Mouse (Mus musculus) lung, postnatal 0 days (tissue): Measurements from ENCODE around the gene Setmar. TPM values are rescaled to one million over a fixed set of nuclear protein-coding genes. Genes with fewer than 3 reads are reported as not detected.

Source experiments
- ATAC-seq: fragments of 200-750 bp; cut with Nextera tagmentation; 2 replicates; pipeline ENCODE4 v1.8.0; 2017; ENCODE audit warnings: moderate library complexity
- DNase-seq: peaks from one replicate; pipeline ENCODE4 v3.0.0-alpha.2; 2016; ENCODE audit warnings: low spot score
- H3K27ac ChIP-seq: fragments of 300-500 bp; sonication (generic); 2 replicates; pipeline ENCODE4 v1.5.1; 2014; ENCODE audit warnings: antibody characterized with exemption, mild to moderate bottlenecking, low read length, mixed read lengths
- H3K27me3 ChIP-seq: fragments of 300-500 bp; sonication (generic); replicated peaks from 2 replicates; pipeline ENCODE4 v1.6.1; 2014; ENCODE audit warnings: low read length, mixed read lengths; ENCODE audit not compliant: insufficient read depth
- H3K36me3 ChIP-seq: fragments of 300-500 bp; sonication (generic); 2 replicates; pipeline ENCODE4 v1.6.1; 2014; ENCODE audit warnings: low read length, mixed read lengths; ENCODE audit not compliant: insufficient read depth
- H3K4me1 ChIP-seq: fragments of 300-500 bp; sonication (generic); 2 replicates; pipeline ENCODE4 v1.6.1; 2014; ENCODE audit warnings: antibody characterized with exemption, low read depth, low read length, mixed read lengths; ENCODE audit not compliant: insufficient read depth
- H3K4me2 ChIP-seq: fragments of 300-500 bp; sonication (generic); replicated peaks from 2 replicates; pipeline ENCODE4 v1.6.1; 2014; ENCODE audit warnings: low read depth, mild to moderate bottlenecking, low read length, moderate library complexity, mixed read lengths
- H3K4me3 ChIP-seq: fragments of 300-500 bp; sonication (generic); 2 replicates; pipeline ENCODE4 v1.5.1; 2014; ENCODE audit warnings: low read depth, low read length
- H3K9ac ChIP-seq: fragments of 300-500 bp; sonication (generic); replicated peaks from 2 replicates; pipeline ENCODE4 v1.6.1; 2014; ENCODE audit warnings: low read depth, mild to moderate bottlenecking
- H3K9me3 ChIP-seq: fragments of 300-500 bp; sonication (generic); 2 replicates; pipeline ENCODE4 v1.6.1; 2016; ENCODE audit warnings: low read length, mixed read lengths
- CTCF ChIP-seq: IDR thresholded peaks from 2 replicates; pipeline ENCODE4 v1.5.1; 2016; ENCODE audit warnings: antibody characterized with exemption, mild to moderate bottlenecking
- EP300 ChIP-seq: IDR thresholded peaks from 2 replicates; pipeline ENCODE4 v1.6.1; 2016; ENCODE audit warnings: antibody characterized with exemption, mild to moderate bottlenecking, control low read depth
- WGBS: fragments of 180-500 bp; shearing (Covaris S2); extraction: QIAGEN DNeasy Blood & Tissue Kit; methylation state at CpG from one replicate; pipeline ENCODE4 v1.1.7; 2014; 5-methylcytosine and 5-hydroxymethylcytosine counted together
- polyA plus RNA-seq: library from polyadenylated mRNA; unstranded; fragments of >200 nt; fragmentation: Nextera tagmentation; extraction: Ambion mirVana; gene quantifications from 2 replicates; pipeline ENCODE4 v1.2.1, GENCODE M21; 2015

The Setmar gene
- polyA plus RNA-seq, 1 experiment from 2014 or later = 6.6 TPM

DNA sequence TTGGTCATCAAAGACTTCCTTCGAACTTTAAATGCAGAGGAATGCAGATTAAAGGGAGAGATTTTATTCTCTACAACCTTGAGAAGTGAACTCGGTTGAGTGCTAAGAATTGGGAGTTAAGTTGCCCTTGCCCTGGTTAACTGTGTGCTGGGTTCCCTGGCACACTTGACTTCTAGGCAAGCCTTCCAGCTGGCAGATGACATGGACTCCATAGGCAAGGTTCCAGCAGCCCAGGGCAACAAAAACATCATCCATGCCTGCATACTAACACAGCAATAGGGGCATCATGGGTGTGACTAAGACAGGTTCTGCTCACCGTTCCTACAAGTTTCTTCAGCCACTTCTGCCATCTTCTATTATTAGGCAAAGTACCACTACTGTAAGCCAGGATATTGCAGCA is 61.8 kb downstream of the Setmar start:
- Histone ChIP-seq H3K4me1 (no peaks in the 10 kb centered on the region), H3K27ac (no peak overlapping the region), H3K4me2 (no peak overlapping the region), H3K9ac (no peak overlapping the region), H3K27me3 (no peaks in the 10 kb centered on the region), H3K4me3 (no peak overlapping the region), H3K9me3 (no peaks in the 10 kb centered on the region), H3K36me3 (no peaks in the 10 kb centered on the region)
- ATAC-seq (no peak), DNase-seq (no peak)
- TF ChIP-seq CTCF (no peak), EP300 (no peak)
- WGBS = 73% methylated on average over 3 of the region's 3 CpGs

Other genes starting within 250 kb of the Setmar start
- 33.4 and 33.9 TPM in 2 replicates for gene Sumf1, start 120.5 kb downstream of the Setmar start, polyA plus RNA-seq
- 9.2 and 11.6 TPM in 2 replicates for gene Itpr1, start 148.1 kb downstream of the Setmar start, polyA plus RNA-seq